Mouse (Mus musculus) megakaryocyte progenitor cell, adult 5-6 weeks (primary cell): Measurements from ENCODE around the gene Blm. TPM values are rescaled to one million over a fixed set of nuclear protein-coding genes. Genes with fewer than 3 reads are reported as not detected.
"Not testable (repeated sequence)": the region's sequence is repeated elsewhere in the genome, so short reads cannot be mapped to it uniquely, and the experiment has no call there.

Source experiments
- ATAC-seq: replicated peaks from 2 replicates; pipeline ENCODE4 v1.8.0; 2016; ENCODE audit warnings: mild to moderate bottlenecking, moderate TSS enrichment, inconsistent platforms; ENCODE audit not compliant: poor library complexity
- total RNA-seq, 2 experiments: library from RNA; stranded (forward) in 1 of 2; stranded (reverse) in 1 of 2; fragments of 157-497, 149-512 nt in 1 of 2; fragments of 200-1000 nt in 1 of 2; gene quantifications; 2 replicates each; pipeline versions ENCODE4 v1.2.3 to v1.2.4; 2015 to 2017

Blm gene
- total RNA-seq, 2 experiments from 2014 or later: 36.9 to 76.5 TPM

GRCm38 (mm10) chr7:80534291-80535008, 469 bp downstream of the Blm start:
- ATAC-seq: peak; percentile 74

GRCm38 (mm10) chr7:80531087-80531486, 3.8 kb downstream of the Blm start:
- no peak for ATAC-seq

- no peak for ATAC-seq
Observed at GRCm38 (mm10) chr7:80530646-80531045, 4.3 kb downstream of the Blm start.

GRCm38 (mm10) chr7:80526698-80527097, 8.2 kb downstream of the Blm start:
- ATAC-seq: no peak

DNA sequence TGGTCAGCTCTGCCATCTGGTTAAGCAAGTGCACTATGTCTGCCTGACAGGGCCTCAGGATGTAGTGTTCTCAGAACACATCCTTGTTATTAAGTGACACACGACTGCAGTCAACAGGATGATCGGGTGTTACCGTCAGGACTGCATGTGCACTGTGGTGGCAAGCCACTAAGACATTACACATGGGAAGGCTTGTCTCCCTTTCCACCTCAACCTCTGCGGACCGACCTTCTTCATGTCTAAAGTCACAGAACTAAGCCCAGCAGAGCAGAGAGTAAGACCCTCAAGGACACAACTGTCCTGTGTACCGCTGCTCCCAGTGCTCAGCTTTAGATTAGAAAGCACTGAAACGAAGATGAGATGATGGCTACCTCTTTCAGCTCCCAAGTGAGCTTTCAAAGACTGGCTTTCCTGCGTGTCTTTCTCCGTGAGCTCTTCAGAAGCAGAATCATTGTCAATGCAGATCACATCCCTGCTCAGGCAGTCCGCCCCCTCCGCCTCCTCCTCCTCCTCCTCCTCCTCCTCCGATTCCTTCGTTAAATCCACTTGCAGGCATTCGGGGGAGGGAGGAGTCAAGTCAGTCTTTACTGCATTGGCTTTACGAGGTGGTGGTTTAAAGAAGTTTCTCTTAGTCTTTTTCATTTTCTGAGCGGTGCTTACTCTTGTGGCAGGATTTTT, 22.4 kb downstream of the Blm start:
- no peak for ATAC-seq

GRCm38 (mm10) chr7:80507697-80508096, 27.2 kb downstream of the Blm start:
- not testable (repeated sequence) for ATAC-seq

DNA sequence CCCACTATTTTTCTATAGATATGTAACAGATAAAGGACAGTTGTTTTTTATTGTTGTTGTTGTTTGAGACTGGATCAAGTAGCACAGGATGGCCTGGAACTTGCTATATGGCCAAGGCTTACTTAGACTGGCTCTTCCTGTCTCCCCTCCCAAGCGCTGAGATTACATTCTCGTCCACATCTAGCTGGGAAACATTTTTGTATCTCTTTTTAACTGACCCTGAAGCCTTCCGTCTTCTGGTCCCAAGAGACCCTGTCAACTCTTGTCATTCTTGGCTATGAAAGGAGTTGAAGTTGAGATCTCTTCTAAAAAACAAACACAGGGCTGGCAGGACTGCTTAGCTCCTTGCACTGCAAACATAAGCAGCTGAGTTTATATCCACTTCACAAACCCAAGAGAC, 28.9 kb downstream of the Blm start:
- no peak for ATAC-seq

DNA sequence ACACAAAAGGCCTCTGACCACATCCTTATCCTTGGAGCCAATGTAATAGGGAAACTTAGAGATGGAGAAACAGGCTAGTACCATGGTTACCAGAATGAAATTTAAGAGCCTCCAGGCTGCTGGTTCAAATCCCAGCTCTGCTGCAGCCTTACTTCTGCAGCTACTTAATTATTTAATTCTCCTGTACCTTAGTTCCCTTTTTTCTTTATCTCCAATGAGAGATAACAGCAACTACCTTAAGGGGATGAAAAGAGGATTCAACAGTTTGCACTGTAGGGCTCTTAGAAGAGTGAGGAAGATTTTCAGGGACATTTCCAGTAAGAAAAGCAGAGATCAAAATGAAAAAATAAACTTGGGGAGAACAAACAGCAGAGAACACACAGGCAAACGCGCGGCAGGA, 30.0 kb downstream of the Blm start:
- ATAC-seq: 0 out of 2 replicates have a peak, but pooled peaks have one; percentile 22

DNA sequence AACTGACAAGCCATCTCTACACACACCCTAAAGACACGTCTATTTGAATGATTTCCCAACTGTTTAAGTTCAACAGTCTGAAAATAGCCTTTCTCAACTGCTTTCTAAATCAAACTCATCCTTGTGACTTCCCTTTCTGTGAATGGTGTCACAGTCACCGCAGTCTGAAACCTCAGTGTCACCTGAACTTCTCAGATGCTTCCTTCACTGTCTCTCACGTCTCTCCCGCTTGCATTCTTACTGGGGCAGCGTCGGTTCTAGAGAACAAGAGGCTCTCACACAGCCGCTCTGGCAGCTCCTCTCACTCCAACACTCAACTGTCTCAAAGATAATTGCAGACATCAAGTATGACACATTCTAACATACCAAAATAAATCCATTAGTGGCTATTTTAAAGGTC, 33.9 kb downstream of the Blm start:
- peak; percentile 60 for ATAC-seq

- peak; percentile 42 for ATAC-seq
Observed at GRCm38 (mm10) chr7:80500099-80500498, 34.8 kb downstream of the Blm start.

- ATAC-seq: peak; percentile 44
Observed at GRCm38 (mm10) chr7:80499190-80499962, 35.5 kb downstream of the Blm start.

- ATAC-seq: no peak
Observed at GRCm38 (mm10) chr7:80496656-80497055, 38.3 kb downstream of the Blm start.

- peak; percentile 72 for ATAC-seq
Observed at GRCm38 (mm10) chr7:80495210-80495609, 39.7 kb downstream of the Blm start.

DNA sequence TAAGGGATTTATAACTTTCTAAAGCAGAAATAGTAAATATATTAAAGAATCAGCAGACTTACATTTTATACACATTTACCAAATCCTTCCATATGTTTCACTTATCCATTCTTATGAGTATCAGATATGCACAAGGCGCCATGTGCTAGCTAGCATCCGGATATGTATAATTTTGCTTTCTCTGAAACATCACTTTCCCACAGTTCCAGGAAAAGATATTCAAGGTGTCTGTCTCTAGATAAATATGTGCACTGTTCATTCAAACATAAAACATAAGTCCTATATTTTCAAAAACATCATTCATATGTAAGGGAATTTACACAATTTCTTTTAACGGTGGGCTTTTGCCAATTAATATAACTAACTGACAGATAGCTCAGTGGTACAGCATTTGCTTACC, 42.9 kb downstream of the Blm start:
- ATAC-seq: no peak

DNA sequence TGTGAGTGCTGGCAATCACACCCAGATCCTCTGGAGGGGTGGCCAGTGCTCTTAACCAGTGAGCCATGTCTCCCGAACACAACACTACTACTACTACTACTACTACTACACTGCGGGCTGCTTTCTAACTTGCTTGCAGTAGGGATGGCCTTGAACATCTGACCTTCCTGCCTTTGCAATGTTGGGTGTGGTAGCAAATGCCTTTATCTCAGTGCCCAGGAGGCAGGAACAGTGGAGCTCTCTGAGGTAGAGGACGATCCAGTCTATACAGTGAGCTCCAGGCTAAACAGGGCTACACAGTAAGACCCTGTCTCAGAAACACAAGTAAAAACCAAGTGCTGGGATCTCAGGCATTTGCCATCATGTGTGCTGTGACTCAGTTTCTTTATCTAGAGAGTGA, 43.8 kb downstream of the Blm start:
- ATAC-seq: peak; percentile 69

DNA sequence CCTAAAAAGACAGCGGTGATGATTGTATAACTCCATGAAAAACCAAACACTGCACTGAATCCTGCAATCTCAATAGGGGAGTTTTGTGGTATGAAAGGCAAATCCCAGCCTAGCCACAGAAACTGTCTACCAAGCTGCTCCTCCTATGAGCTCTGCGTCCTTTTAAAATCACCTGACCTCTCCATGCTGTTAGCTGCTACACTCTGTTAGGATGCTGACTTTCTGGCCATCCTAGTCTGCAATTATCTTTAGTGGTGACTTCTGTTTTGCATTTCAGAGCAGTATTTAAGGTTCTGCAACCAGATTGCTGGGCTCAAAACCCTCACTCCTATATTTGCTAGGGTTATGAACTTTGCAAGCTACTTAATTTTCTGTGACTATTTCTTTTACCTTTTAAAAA, 44.6 kb downstream of the Blm start:
- no peak for ATAC-seq

GRCm38 (mm10) chr7:80489445-80489844, 45.5 kb downstream of the Blm start:
- no peak for ATAC-seq

DNA sequence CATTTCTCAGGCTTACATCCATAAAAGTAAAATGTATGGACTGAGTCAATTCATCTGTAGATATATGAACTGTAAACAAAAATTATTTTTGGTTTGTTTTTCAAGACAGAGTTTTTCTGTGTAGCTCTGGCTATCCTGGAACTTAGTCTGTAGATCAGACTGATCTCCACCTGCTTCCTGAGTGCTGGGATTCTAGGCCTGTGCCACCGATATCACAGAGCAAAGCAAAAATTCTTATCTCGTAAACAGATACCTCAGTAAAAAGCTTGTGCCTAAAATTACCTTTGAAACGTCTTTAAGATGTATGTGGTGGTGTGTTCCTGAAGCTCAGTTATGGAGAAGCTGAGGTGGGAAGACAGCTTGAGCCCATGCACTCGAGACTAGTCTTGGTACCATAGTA, 47.7 kb downstream of the Blm start:
- ATAC-seq: no peak

DNA sequence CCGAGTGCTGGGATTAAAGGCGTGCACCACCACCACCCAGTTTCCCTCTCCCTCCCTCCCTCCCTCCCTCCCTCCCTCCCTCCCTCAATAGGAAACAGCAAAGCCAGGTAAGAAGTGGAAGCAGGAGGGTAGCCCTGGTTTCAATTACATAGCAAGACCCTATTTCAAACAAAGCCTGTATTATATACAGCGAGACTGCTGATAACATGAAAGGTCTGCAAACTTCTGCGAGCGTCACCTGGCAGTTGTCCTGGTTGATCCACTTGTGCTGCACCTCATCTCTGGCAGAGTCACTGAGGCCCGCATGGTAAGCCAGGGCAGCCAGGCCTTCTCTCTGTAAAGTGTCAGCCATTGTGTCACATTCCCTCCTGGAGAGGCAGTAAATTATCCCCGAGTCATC, 54.8 kb downstream of the Blm start:
- no peak for ATAC-seq

DNA sequence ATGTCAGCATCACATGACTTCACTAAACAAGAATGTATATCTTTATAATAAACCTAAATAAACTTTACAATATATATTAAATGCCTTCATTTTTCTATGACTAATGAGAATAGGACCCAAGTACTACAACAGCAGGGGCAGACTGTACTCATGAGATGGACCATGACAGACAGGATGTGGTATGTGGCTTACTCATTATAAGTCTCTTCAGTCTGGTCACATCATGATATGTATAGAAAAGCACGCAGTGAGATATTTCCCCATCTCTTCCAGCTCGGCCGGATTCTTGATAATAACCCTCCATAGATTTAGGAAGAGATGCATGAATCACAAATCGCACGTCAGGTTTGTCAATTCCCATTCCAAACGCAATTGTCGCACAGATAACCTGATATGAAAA, 61.1 kb downstream of the Blm start:
- ATAC-seq: no peak

- no peak for ATAC-seq
Observed at GRCm38 (mm10) chr7:80468851-80469250, 66.1 kb downstream of the Blm start.

GRCm38 (mm10) chr7:80467334-80467733, 67.6 kb downstream of the Blm start:
- peak; percentile 44; the same call in 1 of the 2 replicates for ATAC-seq
